Mouse (Mus musculus): ENCODE measurements around the gene Mgat5b. TPM values are rescaled to one million over a fixed set of nuclear protein-coding genes. Genes with fewer than 3 reads are reported as not detected.

Mgat5b gene
- polyA plus RNA-seq, 2 experiments = 0.78 to 3.6 TPM

DNA sequence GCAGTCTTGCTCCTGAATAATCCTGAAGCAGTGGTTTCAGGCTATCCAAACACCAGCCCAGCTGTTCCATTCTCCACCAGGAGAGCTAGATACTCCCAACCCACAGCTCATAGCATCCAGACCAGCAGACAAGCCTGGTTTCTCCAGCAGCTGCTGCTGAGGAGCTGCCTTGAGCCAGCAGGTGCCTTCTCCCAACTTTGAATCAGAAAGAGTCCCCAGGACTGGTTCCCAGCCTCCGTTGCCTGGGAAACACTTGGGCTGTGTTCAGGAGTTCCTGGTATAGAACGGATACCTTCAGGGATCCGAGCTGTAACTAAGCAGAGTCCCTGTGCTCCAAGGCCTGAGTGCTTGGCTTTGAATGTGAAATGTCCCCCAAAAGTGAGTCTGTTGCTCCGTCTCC, 98.8 kb downstream of the Mgat5b start:
- Histone ChIP-seq H3K36me3 (ENCODE audit: control insufficient read depth, insufficient read depth, low read length) (no peaks in the 10 kb centered on the region), H3K4me3 (replicated peaks; ENCODE audit: low read length) (no peak overlapping the region), H3K27me3 (ENCODE audit: control insufficient read depth, insufficient read depth, low read length) (no peaks in the 10 kb centered on the region), H3K9ac (ENCODE audit: low read depth, low read length, severe bottlenecking) (no peak overlapping the region), H3K4me1 (ENCODE audit: control insufficient read depth, insufficient read depth, low read length) (peaks cover 5% of the 10 kb centered on the region), H3K4me2 (replicated peaks; ENCODE audit: low read depth, low read length, severe bottlenecking) (no peak overlapping the region), H3K27ac (replicated peaks; ENCODE audit: low read depth, low read length) (no peak overlapping the region), H3K9me3 (ENCODE audit: control insufficient read depth, low read length) (peaks cover under 1% of the 10 kb centered on the region; the same call in 1 of the 2 replicates)
- no peak for ATAC-seq (ENCODE audit: low FRiP score, low read depth)
- no peak for DNase-seq (ENCODE audit: low spot score)
- TF ChIP-seq POLR2A (IDR thresholded peaks at IDR 0.05; ENCODE audit: borderline replicate concordance, extremely low read depth, insufficient read depth, insufficient read length) = no peak
- 47% methylated on average over 4 of the region's 4 CpGs for WGBS

DNA sequence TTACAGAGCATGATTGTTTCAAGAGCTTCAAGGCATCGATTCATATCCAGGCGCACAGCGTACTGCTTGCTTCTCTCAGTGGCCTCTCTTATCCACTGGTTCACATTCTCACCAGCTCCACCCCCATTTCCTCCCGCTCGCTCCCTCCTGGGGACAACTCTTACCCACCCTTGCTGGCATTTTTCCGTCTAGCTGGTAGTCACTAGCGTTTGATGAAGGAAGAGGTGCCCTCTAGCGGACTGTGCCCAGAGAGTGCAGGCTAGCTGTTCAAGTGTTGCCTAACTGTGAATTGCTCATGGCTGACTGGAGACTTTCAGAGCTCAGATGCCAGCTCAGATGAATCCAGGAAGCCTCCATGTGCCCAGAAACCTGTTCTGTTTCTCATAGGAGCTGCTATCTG, 99.7 kb downstream of the Mgat5b start:
- peak overlapping the region; percentile 24 for H3K4me2 ChIP-seq (replicated peaks; ENCODE audit: low read depth, low read length, severe bottlenecking)
- H3K9ac ChIP-seq (ENCODE audit: low read depth, low read length, severe bottlenecking) = no peak overlapping the region
- no peaks in the 10 kb centered on the region for H3K9me3 ChIP-seq (ENCODE audit: control insufficient read depth, low read length)
- no peak overlapping the region for H3K27ac ChIP-seq (replicated peaks; ENCODE audit: low read depth, low read length)
- ATAC-seq (ENCODE audit: low FRiP score, low read depth) (peak; percentile 79), DNase-seq (ENCODE audit: low spot score) (peak; percentile 93)
- no peaks in the 10 kb centered on the region for H3K27me3 ChIP-seq (ENCODE audit: control insufficient read depth, insufficient read depth, low read length)
- no peaks in the 10 kb centered on the region for H3K36me3 ChIP-seq (ENCODE audit: control insufficient read depth, insufficient read depth, low read length)
- 4% methylated on average over 8 of the region's 8 CpGs for WGBS
- H3K4me3 ChIP-seq (replicated peaks; ENCODE audit: low read length) = no peak overlapping the region
- TF ChIP-seq POLR2A (IDR thresholded peaks at IDR 0.05; ENCODE audit: borderline replicate concordance, extremely low read depth, insufficient read depth, insufficient read length) = no peak
- H3K4me1 ChIP-seq (ENCODE audit: control insufficient read depth, insufficient read depth, low read length) = peaks cover 5% of the 10 kb centered on the region

DNA sequence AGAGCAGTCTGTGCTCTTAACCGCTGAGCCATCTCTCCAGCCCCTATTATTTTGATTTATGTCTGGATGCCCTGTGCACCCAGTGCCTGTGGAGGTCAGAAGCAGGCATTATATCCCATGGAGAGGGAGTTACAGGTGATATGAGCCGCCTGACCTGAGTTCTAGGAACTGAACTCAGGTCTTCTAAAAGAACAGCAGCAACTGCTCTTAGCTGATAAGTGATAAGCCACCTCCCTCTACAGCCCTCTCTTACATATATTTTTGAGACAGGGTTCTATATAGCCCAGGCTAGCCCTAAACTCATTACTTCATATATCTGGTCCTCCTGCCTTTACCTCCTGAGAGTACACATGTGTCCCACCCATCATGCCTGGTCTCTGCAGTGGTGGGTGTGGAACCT, 102.4 kb downstream of the Mgat5b start:
- no peaks in the 10 kb centered on the region for H3K27me3 ChIP-seq (ENCODE audit: control insufficient read depth, insufficient read depth, low read length)
- no peak for DNase-seq (ENCODE audit: low spot score)
- no peak overlapping the region for H3K9ac ChIP-seq (ENCODE audit: low read depth, low read length, severe bottlenecking)
- 68% methylated on average over 2 of the region's 2 CpGs for WGBS
- TF ChIP-seq POLR2A (IDR thresholded peaks at IDR 0.05; ENCODE audit: borderline replicate concordance, extremely low read depth, insufficient read depth, insufficient read length) = no peak
- peaks cover 5% of the 10 kb centered on the region for H3K4me1 ChIP-seq (ENCODE audit: control insufficient read depth, insufficient read depth, low read length)
- no peak for ATAC-seq (ENCODE audit: low FRiP score, low read depth)
- H3K4me3 ChIP-seq (replicated peaks; ENCODE audit: low read length) = no peak overlapping the region
- no peaks in the 10 kb centered on the region for H3K36me3 ChIP-seq (ENCODE audit: control insufficient read depth, insufficient read depth, low read length)
- no peak overlapping the region for H3K4me2 ChIP-seq (replicated peaks; ENCODE audit: low read depth, low read length, severe bottlenecking)
- H3K27ac ChIP-seq (replicated peaks; ENCODE audit: low read depth, low read length) = no peak overlapping the region
- H3K9me3 ChIP-seq (ENCODE audit: control insufficient read depth, low read length) = 0 out of 2 replicates have a peak, but pooled peaks cover 5% of the 10 kb centered on the region

DNA sequence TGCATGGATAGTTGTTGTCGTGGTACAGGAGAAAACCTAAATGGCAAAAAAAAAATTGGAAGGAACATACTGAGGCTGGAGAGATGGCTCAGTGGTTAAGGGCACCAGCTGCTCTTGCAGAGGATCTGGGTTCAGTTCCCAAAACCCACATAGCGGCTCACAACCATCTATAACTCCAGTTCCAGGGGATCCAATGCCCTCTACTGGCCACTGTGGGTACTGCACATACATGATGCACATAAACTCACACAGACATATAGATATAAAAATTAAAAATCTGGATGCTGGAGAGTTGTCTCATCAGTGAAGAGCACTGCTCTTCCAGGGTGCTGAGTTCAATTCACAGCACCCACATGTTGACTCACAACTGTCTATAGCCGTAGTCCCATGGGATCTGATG, 104.9 kb downstream of the Mgat5b start:
- H3K4me2 ChIP-seq (replicated peaks; ENCODE audit: low read depth, low read length, severe bottlenecking) = no peak overlapping the region
- 0 out of 2 replicates have a peak, but pooled peaks cover 5% of the 10 kb centered on the region for H3K9me3 ChIP-seq (ENCODE audit: control insufficient read depth, low read length)
- no peak overlapping the region for H3K9ac ChIP-seq (ENCODE audit: low read depth, low read length, severe bottlenecking)
- no peaks in the 10 kb centered on the region for H3K27me3 ChIP-seq (ENCODE audit: control insufficient read depth, insufficient read depth, low read length)
- H3K4me3 ChIP-seq (replicated peaks; ENCODE audit: low read length) = no peak overlapping the region
- no peak for TF ChIP-seq POLR2A (IDR thresholded peaks at IDR 0.05; ENCODE audit: borderline replicate concordance, extremely low read depth, insufficient read depth, insufficient read length)
- no peak overlapping the region for H3K27ac ChIP-seq (replicated peaks; ENCODE audit: low read depth, low read length)
- DNase-seq (ENCODE audit: low spot score) = no peak
- ATAC-seq (ENCODE audit: low FRiP score, low read depth) = no peak
- H3K36me3 ChIP-seq (ENCODE audit: control insufficient read depth, insufficient read depth, low read length) = no peaks in the 10 kb centered on the region
- H3K4me1 ChIP-seq (ENCODE audit: control insufficient read depth, insufficient read depth, low read length) = peaks cover 8% of the 10 kb centered on the region; the same call in 1 of the 2 replicates
- 93% methylated on average over 3 of the region's 3 CpGs for WGBS

DNA sequence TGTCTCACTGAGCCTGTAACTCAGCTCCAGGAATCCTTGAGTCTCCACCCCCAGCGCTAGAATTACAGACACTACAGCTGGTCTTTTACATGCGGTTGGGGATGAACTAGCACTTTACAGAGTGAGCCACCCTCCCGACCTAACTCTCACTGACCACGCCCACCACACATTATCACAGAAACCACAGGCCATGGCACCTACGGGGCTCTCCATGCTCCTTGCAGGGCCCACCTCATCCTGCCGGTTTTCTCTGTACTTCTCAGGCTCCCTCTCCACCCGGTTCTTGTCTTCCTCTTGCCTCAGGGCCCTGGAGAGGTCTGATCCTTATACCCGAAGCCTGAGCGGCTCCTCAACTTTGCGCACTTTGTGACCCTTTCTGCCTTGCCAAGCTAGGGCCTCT, 109.0 kb downstream of the Mgat5b start:
- ATAC-seq (ENCODE audit: low FRiP score, low read depth) = peak; percentile 51; the same call in 1 of the 2 replicates
- Histone ChIP-seq H3K4me1 (ENCODE audit: control insufficient read depth, insufficient read depth, low read length) (peaks cover 21% of the 10 kb centered on the region; the same call in 1 of the 2 replicates), H3K27me3 (ENCODE audit: control insufficient read depth, insufficient read depth, low read length) (no peaks in the 10 kb centered on the region)

More for the DNA sequence above, 109.0 kb downstream of the Mgat5b start:
- Histone ChIP-seq H3K9me3 (ENCODE audit: control insufficient read depth, low read length) (0 out of 2 replicates have a peak, but pooled peaks cover 5% of the 10 kb centered on the region), H3K27ac (replicated peaks; ENCODE audit: low read depth, low read length) (no peak overlapping the region), H3K36me3 (ENCODE audit: control insufficient read depth, insufficient read depth, low read length) (no peaks in the 10 kb centered on the region), H3K9ac (ENCODE audit: low read depth, low read length, severe bottlenecking) (no peak overlapping the region), H3K4me3 (replicated peaks; ENCODE audit: low read length) (no peak overlapping the region), H3K4me2 (replicated peaks; ENCODE audit: low read depth, low read length, severe bottlenecking) (no peak overlapping the region)
- 22% methylated on average over 10 of the region's 10 CpGs for WGBS
- no peak for TF ChIP-seq POLR2A (IDR thresholded peaks at IDR 0.05; ENCODE audit: borderline replicate concordance, extremely low read depth, insufficient read depth, insufficient read length)
- peak; percentile 42 for DNase-seq (ENCODE audit: low spot score)

Measured in limb, embryonic 14.5 days (tissue).